Mouse (Mus musculus) left cerebral cortex, adult 9 months (tissue): ENCODE results near the gene Vps33a.

Experiments used
- DNase-seq, 2 experiments: peaks; one replicate each; pipeline ENCODE4 v3.0.0; 2022; ENCODE audit warnings: low spot score in 2 of 2

Vps33a gene

GRCm38 (mm10) chr5:123572357-123573186, at the start of gene Vps33a:
Gene Vps33a, minus strand, starts transcription at chr5:123573038.
- peak; percentile 90 to 98 for DNase-seq

- DNase-seq = no peak
Measured at GRCm38 (mm10) chr5:123622421-123622820, 49.6 kb upstream of the Vps33a start.

GRCm38 (mm10) chr5:123618558-123618957, 45.7 kb upstream of the Vps33a start:
- DNase-seq = no peak

- no peak for DNase-seq
Measured at GRCm38 (mm10) chr5:123614246-123614645, 41.4 kb upstream of the Vps33a start.

- peak; percentile 55 to 96 for DNase-seq
Measured at GRCm38 (mm10) chr5:123609843-123610242, 37.0 kb upstream of the Vps33a start.

GRCm38 (mm10) chr5:123609416-123609815, 36.6 kb upstream of the Vps33a start:
- DNase-seq = no peak

- no peak for DNase-seq
Measured at GRCm38 (mm10) chr5:123607211-123607669, 34.4 kb upstream of the Vps33a start.

- peak; percentile 72 to 79 for DNase-seq
Measured at GRCm38 (mm10) chr5:123603496-123603895, 30.7 kb upstream of the Vps33a start.

- DNase-seq = no peak
Measured at GRCm38 (mm10) chr5:123602174-123602573, 29.3 kb upstream of the Vps33a start.

GRCm38 (mm10) chr5:123599319-123599718, 26.5 kb upstream of the Vps33a start:
- no peak for DNase-seq

- peak; percentile 69 to 71 for DNase-seq
Measured at GRCm38 (mm10) chr5:123593622-123594280, 20.9 kb upstream of the Vps33a start.

- DNase-seq = no peak
Measured at GRCm38 (mm10) chr5:123580043-123580442, 7.2 kb upstream of the Vps33a start.

- no peak for DNase-seq
Measured at GRCm38 (mm10) chr5:123576696-123577095, 3.9 kb upstream of the Vps33a start.

- DNase-seq = no peak
Measured at GRCm38 (mm10) chr5:123573362-123573761, 524 bp upstream of the Vps33a start.

GRCm38 (mm10) chr5:123561128-123561527, 11.7 kb downstream of the Vps33a start:
- no peak for DNase-seq

- no peak for DNase-seq
Measured at GRCm38 (mm10) chr5:123559588-123559987, 13.2 kb downstream of the Vps33a start.

- no peak for DNase-seq
Measured at GRCm38 (mm10) chr5:123556451-123556850, 16.4 kb downstream of the Vps33a start.

GRCm38 (mm10) chr5:123555693-123556092, 17.1 kb downstream of the Vps33a start:
- DNase-seq = no peak

- DNase-seq = no peak
Measured at GRCm38 (mm10) chr5:123533801-123534200, 39.0 kb downstream of the Vps33a start.

GRCm38 (mm10) chr5:123530056-123530455, 42.8 kb downstream of the Vps33a start:
- no peak for DNase-seq

GRCm38 (mm10) chr5:123528641-123529040, 44.2 kb downstream of the Vps33a start:
- no peak for DNase-seq

GRCm38 (mm10) chr5:123525916-123526495, 46.8 kb downstream of the Vps33a start:
- DNase-seq = no peak

GRCm38 (mm10) chr5:123525281-123525680, 47.6 kb downstream of the Vps33a start, which contains the start of gene Gm49027:
Gene Gm49027, minus strand, starts transcription at chr5:123525488.
- no peak for DNase-seq
